Mouse (Mus musculus) erythroblast, embryonic 14.5 days (primary cell): Measurements from ENCODE around the gene Myo18a.

Experiments used
- GATA1 ChIP-seq: IDR thresholded peaks from 2 replicates; pipeline ENCODE4 v1.6.1; 2012; ENCODE audit warnings: low read length, inconsistent platforms, mixed read lengths
- TAL1 ChIP-seq: IDR thresholded peaks from 3 replicates; pipeline ENCODE4 v1.6.1; 2012; ENCODE audit warnings: low read length, inconsistent platforms, mixed read lengths

DNA sequence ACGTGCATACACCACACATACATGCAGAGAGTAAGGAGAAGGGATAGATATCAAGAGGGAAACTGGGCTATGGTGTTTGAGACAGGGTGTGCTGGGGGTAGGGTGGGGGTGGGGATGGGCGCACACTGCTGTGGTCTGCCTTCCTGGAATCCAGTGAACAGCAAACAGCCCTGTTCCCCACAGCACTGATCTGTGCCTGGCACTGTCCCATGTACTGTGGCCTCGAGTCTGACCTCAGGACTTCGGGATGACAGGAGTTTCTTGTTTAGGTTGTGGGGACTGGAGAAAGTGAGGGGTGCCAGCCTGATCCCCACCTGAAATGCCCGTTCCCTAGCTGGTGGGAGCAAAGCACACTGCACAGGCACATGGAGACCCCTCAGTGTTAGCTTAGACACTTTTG, 24.7 kb downstream of the Myo18a start, which contains the start of gene Gm10277:
- TF ChIP-seq GATA1 (no peak), TAL1 (no peak)
